Mouse (Mus musculus) intestine, embryonic 14.5 days (tissue): ENCODE data around the gene Arl6ip6. TPM values are rescaled to one million over a fixed set of nuclear protein-coding genes. Genes with fewer than 3 reads are reported as not detected.

Source experiments
- polyA plus RNA-seq: library from polyadenylated mRNA; unstranded; fragments of >200 nt; fragmentation: Nextera tagmentation; extraction: Ambion mirVana; gene quantifications from 2 replicates; pipeline ENCODE4 v1.2.1, GENCODE M21; 2014

The Arl6ip6 gene
- polyA plus RNA-seq, 1 experiment from 2014 or later: 40.3 TPM

Other genes with a start within 250 kb of the Arl6ip6 start
- gene Prpf40a, start 442 bp upstream of the Arl6ip6 start, polyA plus RNA-seq: 166 and 169 TPM in 2 replicates